Comparison of ENCODE assay signal across 15 mouse cellular contexts in the genomic region with DNA sequence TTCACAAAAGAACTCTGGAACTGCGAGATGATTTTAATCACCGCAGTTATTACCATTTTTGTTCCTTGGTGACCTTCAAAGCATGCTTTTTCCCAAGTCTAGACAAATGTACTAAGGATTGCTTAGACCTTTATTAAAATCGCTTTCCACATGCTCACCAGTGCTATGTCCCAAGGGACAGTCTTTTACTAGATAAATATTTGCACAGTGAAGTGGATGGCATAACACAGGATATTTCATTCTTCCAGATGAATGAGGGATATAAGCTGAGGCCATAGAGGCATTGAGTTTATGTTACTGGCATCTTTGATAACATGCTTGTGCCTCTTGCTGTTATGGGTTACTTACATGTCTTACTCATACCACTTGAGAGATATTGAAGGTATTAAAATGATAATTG.
"Had no signal": no experiment of that assay in that cellular context is flagged by ENCODE, and none has a peak within 500 bp of the region (broad histone marks: within the 10 kb centered on the region; RNA-seq: fewer than 3 reads in every experiment).

No protein-coding gene starts in this region.

- DNase-seq: retina, postnatal 1 day; right cerebral cortex, adult 18-20 months; right cerebral cortex, postnatal 14 days; right cerebral cortex, postnatal 25 days; right cerebral cortex, postnatal 4 days; spleen, adult 18-20 months; thymus, adult 18-20 months; thymus, adult 2 months; thymus, postnatal 14 days; thymus, postnatal 25 days; thymus, postnatal 36 days; thymus, postnatal 4 days had no signal

- H3K9me3 ChIP-seq: neural tube, embryonic 15.5 days; stomach, embryonic 15.5 days had no signal

- H3K36me3 ChIP-seq: neural tube, embryonic 15.5 days; stomach, embryonic 15.5 days had no signal

- H3K4me1 ChIP-seq: neural tube, embryonic 15.5 days; stomach, embryonic 15.5 days had no signal

- H3K4me2 ChIP-seq: neural tube, embryonic 15.5 days; stomach, embryonic 15.5 days had no signal

- H3K27ac ChIP-seq: neural tube, embryonic 15.5 days; stomach, embryonic 15.5 days; stomach, postnatal 0 days had no signal

- H3K27me3 ChIP-seq: neural tube, embryonic 15.5 days; stomach, embryonic 15.5 days had no signal

- H3K4me3 ChIP-seq: neural tube, embryonic 15.5 days; stomach, embryonic 15.5 days had no signal

- H3K9ac ChIP-seq: neural tube, embryonic 15.5 days; stomach, embryonic 15.5 days had no signal
